In genomic region chr5:115476107-115476727, GRCm38 (mm10) we compare ENCODE assay signal across 10 mouse cellular contexts. TPM values are rescaled to one million over a fixed set of nuclear protein-coding genes. Genes with fewer than 3 reads are reported as not detected.
DNase-seq lines count a peak whose midpoint lies in the region; ATAC-seq and TF ChIP-seq lines count a peak whose summit lies in the region.
"Had no signal": no experiment of that assay in that cellular context is flagged by ENCODE, and none has a peak within 500 bp of the region (broad histone marks: within the 10 kb centered on the region; RNA-seq: fewer than 3 reads in every experiment).

No protein-coding gene starts in this region.

- peaks cover 4% of the 10 kb centered on the region for H3K36me3 ChIP-seq in spleen, adult 2 months (ENCODE audit: control insufficient read depth, insufficient read depth, low read length)
- H3K36me3 ChIP-seq in limb, embryonic 15.5 days, result peaks cover 9% of the 10 kb centered on the region; the same call in 1 of the 2 replicates
- no peaks in the 10 kb centered on the region for H3K36me3 ChIP-seq in stomach, embryonic 16.5 days (ENCODE audit: control insufficient read depth, insufficient read depth, low read length)

- peak; percentile 47; the same call in 1 of the 2 replicates for ATAC-seq in frontal cortex, adult (ENCODE audit: low TSS enrichment)
- 0 out of 2 replicates have a peak, but pooled peaks have one; percentile 9 for ATAC-seq in limb, embryonic 15.5 days (ENCODE audit: insufficient number of reproducible peaks, low FRiP score, low TSS enrichment, low read depth)
- ATAC-seq in stomach, embryonic 16.5 days (ENCODE audit: insufficient read depth, low FRiP score), result peak; percentile 53; the same call in 1 of the 2 replicates

- 75% methylated on average over 12 of the region's 12 CpGs for WGBS in spleen, adult 2 months
- 29% methylated on average over 12 of the region's 12 CpGs for WGBS in limb, embryonic 15.5 days
- WGBS in stomach, embryonic 16.5 days, result 35% methylated on average over 12 of the region's 12 CpGs

- H3K27ac ChIP-seq in spleen, adult 2 months (ENCODE audit: insufficient read depth, low read length), result no peak overlapping the region
- 0 out of 2 replicates have a peak overlapping the region, but pooled peaks have one; percentile 23 for H3K27ac ChIP-seq in limb, embryonic 15.5 days
- no peak overlapping the region for H3K27ac ChIP-seq in stomach, embryonic 16.5 days (ENCODE audit: low read length)

- no peak for TF ChIP-seq POLR2A in spleen, adult 2 months (IDR thresholded peaks at IDR 0.05; ENCODE audit: low read depth, low read length)

- 0 out of 2 replicates have a peak overlapping the region, but pooled peaks have one; percentile 39 for H3K9ac ChIP-seq in limb, embryonic 15.5 days
- H3K9ac ChIP-seq in stomach, embryonic 16.5 days (ENCODE audit: low read length), result peak overlapping the region; percentile 58

- no peaks in the 10 kb centered on the region for H3K4me1 ChIP-seq in spleen, adult 2 months (ENCODE audit: control insufficient read depth, insufficient read depth, insufficient read length)
- H3K4me1 ChIP-seq in limb, embryonic 15.5 days, result peaks cover 13% of the 10 kb centered on the region
- H3K4me1 ChIP-seq in stomach, embryonic 16.5 days (ENCODE audit: control insufficient read depth, insufficient read depth, low read length), result no peaks in the 10 kb centered on the region

- peak overlapping the region; percentile 59 for H3K4me2 ChIP-seq in limb, embryonic 15.5 days
- H3K4me2 ChIP-seq in stomach, embryonic 16.5 days (ENCODE audit: low read depth, low read length), result peak overlapping the region; percentile 53

- intact Hi-C loops in left cerebral cortex, postnatal 4 days (cut with DNase I), result no loop called here

- no peaks in the 10 kb centered on the region for H3K9me3 ChIP-seq in limb, embryonic 15.5 days
- no peaks in the 10 kb centered on the region for H3K9me3 ChIP-seq in stomach, embryonic 16.5 days (replicated peaks; ENCODE audit: control insufficient read depth, low read length)

- peak overlapping the region; percentile 49; the same call in 1 of the 2 replicates for H3K4me3 ChIP-seq in spleen, adult 2 months (ENCODE audit: extremely low read depth, insufficient read depth, insufficient read length)
- H3K4me3 ChIP-seq in limb, embryonic 15.5 days, result peak overlapping the region; percentile 42
- peak overlapping the region; percentile 40 for H3K4me3 ChIP-seq in stomach, embryonic 16.5 days (replicated peaks; ENCODE audit: low read length)

- no peak for TF ChIP-seq CTCF in spleen, adult 2 months (IDR thresholded peaks at IDR 0.05; ENCODE audit: extremely low read depth, insufficient read depth, insufficient read length, insufficient replicate concordance)

- H3K27me3 ChIP-seq in spleen, adult 2 months (ENCODE audit: control insufficient read depth, insufficient read depth, low read length), result no peaks in the 10 kb centered on the region
- no peaks in the 10 kb centered on the region for H3K27me3 ChIP-seq in limb, embryonic 15.5 days
- H3K27me3 ChIP-seq in stomach, embryonic 16.5 days (ENCODE audit: control insufficient read depth, insufficient read depth, low read length), result no peaks in the 10 kb centered on the region

- no peak for DNase-seq in frontal cortex, adult 2 months (ENCODE audit: extremely low spot score in 1 of 2, low spot score in 1 of 2)
- no peak for DNase-seq in spleen, adult 2 months (ENCODE audit: low read depth in 1 of 2, low spot score in 2 of 2)
- no peak for DNase-seq in spleen, postnatal 14 days (ENCODE audit: low spot score in 2 of 2)
- DNase-seq in gastrocnemius, adult 18-20 months (ENCODE audit: low spot score), result no peak
- DNase-seq in left cerebral cortex, postnatal 4 days, result no peak

RNA-seq across cellular contexts. Expression of gene Sirt4, which starts 8.3 kb away (rescaled TPM):
- 86.3 and 86.5 TPM in 2 replicates for polyA plus RNA-seq in frontal cortex, adult 2 months (2012; rRNA removed)
- 19.6 and 28.2 TPM in 2 replicates for polyA plus RNA-seq in spleen, adult 2 months (2012; rRNA removed)
- 24.9 and 26.5 TPM in 2 replicates for polyA plus RNA-seq in limb, embryonic 15.5 days (2015; fragmentation: Nextera tagmentation; extraction: Ambion mirVana)
- polyA plus RNA-seq in stomach, embryonic 16.5 days (2015; fragmentation: Nextera tagmentation; extraction: Ambion mirVana), result 24.4 and 28.0 TPM in 2 replicates
- 10 to 100 TPM; 14.8 to 16.5 TPM for total RNA-seq in gastrocnemius, adult 18-20 months (2021)
- 10 to 100 TPM; 28.4 to 31.5 TPM for total RNA-seq in left cerebral cortex, postnatal 4 days (2021)

RNA-seq across cellular contexts. Expression of gene Pla2g1b, which starts 10.2 kb away (rescaled TPM):
- not detected in 2 replicates for polyA plus RNA-seq in frontal cortex, adult 2 months (2012; rRNA removed)
- polyA plus RNA-seq in spleen, adult 2 months (2012; rRNA removed), result 284 and 435 TPM in 2 replicates
- polyA plus RNA-seq in limb, embryonic 15.5 days (2015; fragmentation: Nextera tagmentation; extraction: Ambion mirVana), result not detected in 2 replicates
- 16.6 and 20.5 TPM in 2 replicates for polyA plus RNA-seq in stomach, embryonic 16.5 days (2015; fragmentation: Nextera tagmentation; extraction: Ambion mirVana)
- not detected for total RNA-seq in gastrocnemius, adult 18-20 months (2021)
- total RNA-seq in left cerebral cortex, postnatal 4 days (2021), result not detected
- total RNA-seq: layer of hippocampus, adult 18-20 months had no signal
- polyA plus RNA-seq: C2C12 had no signal

RNA-seq across cellular contexts. Expression of gene Pxn, which starts 30.3 kb away (rescaled TPM):
- polyA plus RNA-seq in frontal cortex, adult 2 months (2012; rRNA removed), result 35.3 and 36.9 TPM in 2 replicates
- 63.8 and 76.1 TPM in 2 replicates for polyA plus RNA-seq in spleen, adult 2 months (2012; rRNA removed)
- polyA plus RNA-seq in limb, embryonic 15.5 days (2015; fragmentation: Nextera tagmentation; extraction: Ambion mirVana), result 52.6 and 55.7 TPM in 2 replicates
- polyA plus RNA-seq in stomach, embryonic 16.5 days (2015; fragmentation: Nextera tagmentation; extraction: Ambion mirVana), result 41.9 and 44.5 TPM in 2 replicates
- 10 to 100 TPM; 87.2 to 94.2 TPM for total RNA-seq in gastrocnemius, adult 18-20 months (2021)
- 10 to 100 TPM; 23.9 to 24.7 TPM for total RNA-seq in left cerebral cortex, postnatal 4 days (2021)

RNA-seq across cellular contexts. Expression of gene Msi1, which starts 46.8 kb away (rescaled TPM):
- polyA plus RNA-seq in frontal cortex, adult 2 months (2012; rRNA removed), result 58.3 and 61.5 TPM in 2 replicates
- polyA plus RNA-seq in spleen, adult 2 months (2012; rRNA removed), result 0.47 and 1.1 TPM in 2 replicates
- 8.2 and 8.4 TPM in 2 replicates for polyA plus RNA-seq in limb, embryonic 15.5 days (2015; fragmentation: Nextera tagmentation; extraction: Ambion mirVana)
- 3.5 and 4.9 TPM in 2 replicates for polyA plus RNA-seq in stomach, embryonic 16.5 days (2015; fragmentation: Nextera tagmentation; extraction: Ambion mirVana)
- under 1 TPM in 1 of 2 experiments, not detected in 1; 0.57 TPM for total RNA-seq in gastrocnemius, adult 18-20 months (2021)
- 100 to 1,000 TPM; 110 to 114 TPM for total RNA-seq in left cerebral cortex, postnatal 4 days (2021)

Comparison
In these comparisons a context has a peak if more than half of its experiments do, and no peak if none do; other contexts are left out.
1. RNA of gene Pla2g1b, which starts 10.2 kb away (polyA plus RNA-seq): 284 to 435 TPM in spleen, adult 2 months and 16.6 to 20.5 TPM in stomach, embryonic 16.5 days; not detected in frontal cortex, adult 2 months and not detected in limb, embryonic 15.5 days; every median in the first group is over 10 times any median in the second.
2. Peak in every context shown above with its lines, with median percentiles within 50 percentile points of each other: ATAC-seq and H3K4me3 ChIP-seq.